Mouse (Mus musculus) gastrocnemius, postnatal 25 days (tissue): ENCODE results near the gene F10. TPM values are rescaled to one million over a fixed set of nuclear protein-coding genes. Genes with fewer than 3 reads are reported as not detected.
"Not testable (repeated sequence)": the region's sequence is repeated elsewhere in the genome, so short reads cannot be mapped to it uniquely, and the experiment has no call there.

Experiments used
- DNase-seq: peaks from one replicate; pipeline ENCODE4 v3.0.0; 2022
- total RNA-seq, 2 experiments: library from RNA; stranded (reverse); gene quantifications; 1 replicate in 1 of 2; 2 replicates in 1 of 2; pipeline ENCODE4 v1.2.3; 2021

The F10 gene
- total RNA-seq, 2 experiments from 2014 or later, result 0.32 TPM; not detected in 1

GRCm38 (mm10) chr8:13060441-13061150 is 23.5 kb downstream of the F10 start, which contains the start of gene Proz:
Gene Proz, plus strand, starts transcription at chr8:13060914.
- no peak for DNase-seq

GRCm38 (mm10) chr8:13063112-13063511 is 26.0 kb downstream of the F10 start:
- DNase-seq, result no peak

GRCm38 (mm10) chr8:13073255-13073654 is 36.1 kb downstream of the F10 start:
- DNase-seq, result no peak

DNA sequence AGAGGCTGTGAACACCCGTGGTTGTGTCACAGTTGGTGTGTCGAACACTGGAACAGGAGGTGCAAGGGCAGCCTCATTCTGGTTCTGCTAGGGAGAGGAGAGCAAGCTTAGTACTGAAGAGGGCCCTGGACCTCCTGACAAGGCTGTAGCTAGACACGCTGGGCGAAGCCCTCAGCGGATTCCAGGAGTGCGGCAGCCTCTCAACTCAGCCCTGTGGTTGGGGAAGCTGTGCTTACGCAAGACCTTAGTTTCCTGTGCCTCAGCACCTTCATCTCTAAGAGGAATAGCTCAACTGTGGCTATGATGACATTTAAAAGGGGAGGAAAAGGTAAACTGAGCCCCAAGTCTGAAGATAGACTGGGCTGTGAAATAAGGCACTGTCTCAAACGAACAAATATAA is 37.9 kb downstream of the F10 start:
- no peak for DNase-seq

DNA sequence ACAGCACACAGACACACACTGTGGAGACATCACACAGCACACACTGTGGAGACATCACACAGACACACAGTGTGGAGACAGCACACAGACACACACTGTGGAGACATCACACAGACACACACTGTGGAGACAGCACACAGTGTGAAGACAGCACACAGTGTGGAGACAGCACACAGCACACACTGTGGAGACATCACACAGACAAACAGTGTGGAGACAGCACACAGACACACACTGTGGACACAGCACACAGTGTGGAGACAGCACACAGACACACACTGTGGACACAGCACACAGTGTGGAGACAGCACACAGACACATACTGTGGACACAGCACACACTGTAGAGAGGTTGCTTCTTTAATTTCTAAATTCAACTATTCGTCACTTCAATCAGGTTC is 38.5 kb downstream of the F10 start:
- DNase-seq, result not testable (repeated sequence)

GRCm38 (mm10) chr8:13077542-13077941 is 40.4 kb downstream of the F10 start:
- DNase-seq, result no peak

DNA sequence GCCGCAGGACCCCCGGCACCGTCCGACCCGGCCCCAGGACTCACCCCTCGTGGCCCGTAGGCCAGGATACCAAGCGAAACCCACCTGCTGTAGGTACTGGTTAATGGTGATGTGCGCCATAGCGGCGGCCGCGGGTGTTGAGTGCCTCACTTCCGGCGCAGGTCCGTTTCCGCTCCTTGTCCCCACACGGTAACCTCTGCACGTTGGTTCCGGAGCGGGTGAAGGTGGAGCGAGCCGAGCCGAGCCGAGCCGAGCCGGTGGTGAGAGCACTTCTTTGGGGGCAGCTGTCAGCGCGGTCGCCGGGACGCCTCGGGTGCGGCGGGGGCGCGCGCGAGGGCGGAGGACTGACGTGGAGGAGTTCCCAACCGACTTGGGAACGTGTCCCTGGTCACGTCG is 67.6 kb downstream of the F10 start:
- DNase-seq, result peak; percentile 87

- DNase-seq, result peak; percentile 96
These were observed 68.2 kb downstream of the F10 start, which contains the start of the genes Pcid2 and Cul4a for GRCm38 (mm10) chr8:13105087-13105881. Gene Pcid2, minus strand, starts transcription at chr8:13105459. Gene Cul4a, plus strand, starts transcription at chr8:13105621.

GRCm38 (mm10) chr8:13105908-13106551 is 68.9 kb downstream of the F10 start:
- DNase-seq, result peak; percentile 55

Other genes with a start within 250 kb of the F10 start
- gene Mcf2l, start 163.5 kb upstream of the F10 start, total RNA-seq, result 10 to 100 TPM; 22.9 to 27.4 TPM
- not detected for gene F7, start 11.3 kb upstream of the F10 start, total RNA-seq
- not detected for gene Proz, start 23.6 kb downstream of the F10 start, total RNA-seq
- 1 to 10 TPM; 7.1 to 8.0 TPM for gene Pcid2, start 68.2 kb downstream of the F10 start, total RNA-seq
- gene Cul4a, start 68.3 kb downstream of the F10 start, total RNA-seq, result 10 to 100 TPM; 62.2 to 66.4 TPM
- gene Lamp1, start 121.9 kb downstream of the F10 start, total RNA-seq, result 100 to 1,000 TPM; 294 to 322 TPM
- gene Grtp1, start 163.3 kb downstream of the F10 start, total RNA-seq, result 10 to 100 TPM; 16.3 to 17.3 TPM
- 10 to 100 TPM; 42.3 to 61.6 TPM for gene Adprhl1, start 216.9 kb downstream of the F10 start, total RNA-seq